Mouse (Mus musculus): ENCODE measurements around the gene Mvb12a.

DNA sequence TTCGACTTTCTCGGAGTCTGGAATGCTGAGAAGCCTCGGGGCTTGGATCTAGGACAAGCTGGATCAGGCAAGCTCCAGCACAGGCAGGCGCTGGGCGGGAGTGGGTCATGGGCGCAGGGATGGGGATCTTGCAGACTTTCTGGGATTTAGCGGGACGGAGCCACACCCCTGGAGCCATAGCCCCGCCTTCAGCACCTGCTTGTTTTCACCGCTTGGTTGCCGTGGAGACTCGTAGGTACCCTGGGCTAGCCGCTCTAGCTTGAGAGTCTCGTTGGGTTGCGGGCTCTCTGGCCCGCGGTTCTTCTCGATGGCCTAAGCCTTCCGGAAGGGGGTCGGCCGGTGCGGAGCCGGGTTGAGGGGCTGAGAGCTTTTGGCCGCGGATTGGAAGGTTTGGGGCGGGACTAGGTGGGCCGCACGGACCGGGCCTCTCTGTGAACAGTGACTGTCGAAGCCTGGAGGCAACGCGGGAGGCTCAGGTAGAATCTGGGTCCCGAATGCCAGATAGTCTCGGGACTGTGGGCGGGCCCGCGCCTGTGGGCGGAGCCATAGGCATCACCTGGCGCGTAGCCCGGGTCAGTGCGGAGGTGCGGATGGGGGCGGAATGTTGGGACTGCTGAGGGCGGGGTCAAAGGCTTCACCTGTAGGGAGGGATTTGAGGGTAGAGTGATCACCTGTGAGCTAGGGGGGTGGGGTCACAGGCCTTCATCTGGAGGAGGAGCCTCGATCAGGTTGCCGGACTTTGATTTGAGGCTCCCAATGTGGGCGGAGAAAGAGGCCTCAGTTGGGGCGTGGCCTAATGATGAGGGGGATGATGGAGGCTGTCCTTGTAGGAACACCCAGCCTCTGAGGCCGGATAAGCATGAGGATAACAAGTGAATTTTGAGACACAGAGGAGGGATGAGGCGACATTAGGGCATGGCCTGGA, 26.9 kb downstream of the Mvb12a start:
- TF ChIP-seq CTCF (IDR thresholded peaks at IDR 0.05; ENCODE audit: insufficient read depth, low read depth, low read length) (no peak), POLR2A (IDR thresholded peaks at IDR 0.05; ENCODE audit: insufficient read depth, low read depth, low read length) (no peak)

All from olfactory bulb, adult 2 months (tissue).